Mouse (Mus musculus): Measurements from ENCODE around the gene Slc4a10. TPM values are rescaled to one million over a fixed set of nuclear protein-coding genes. Genes with fewer than 3 reads are reported as not detected.

The Slc4a10 gene
- polyA plus RNA-seq, 1 experiment from 2014 or later = 0.10 TPM

- no peaks in the 10 kb centered on the region for H3K27me3 ChIP-seq (ENCODE audit: insufficient read depth, poor library complexity, severe bottlenecking)
- H3K9me3 ChIP-seq = no peaks in the 10 kb centered on the region
- no peaks in the 10 kb centered on the region for H3K36me3 ChIP-seq
- no peak overlapping the region for H3K4me3 ChIP-seq
- no peak overlapping the region for H3K27ac ChIP-seq
- H3K4me1 ChIP-seq = no peaks in the 10 kb centered on the region
- DNase-seq (ENCODE audit: low spot score) = no peak
- 0% methylated on average over 2 of the region's 2 CpGs for WGBS
Measured at GRCm38 (mm10) chr2:62285847-62286246, 239.6 kb downstream of the Slc4a10 start.

- Histone ChIP-seq H3K4me3 (no peak overlapping the region), H3K27ac (no peak overlapping the region), H3K9me3 (no peaks in the 10 kb centered on the region), H3K36me3 (no peaks in the 10 kb centered on the region), H3K4me1 (no peaks in the 10 kb centered on the region), H3K27me3 (ENCODE audit: insufficient read depth, poor library complexity, severe bottlenecking) (no peaks in the 10 kb centered on the region)
- no peak for DNase-seq (ENCODE audit: low spot score)
- 39% methylated on average over 4 of the region's 4 CpGs for WGBS
Measured at GRCm38 (mm10) chr2:62287532-62287931, 241.3 kb downstream of the Slc4a10 start.

- H3K4me3 ChIP-seq = no peak overlapping the region
- H3K4me1 ChIP-seq = no peaks in the 10 kb centered on the region
- 74% methylated on average over 2 of the region's 2 CpGs for WGBS
- no peaks in the 10 kb centered on the region for H3K27me3 ChIP-seq (ENCODE audit: insufficient read depth, poor library complexity, severe bottlenecking)
- no peak for DNase-seq (ENCODE audit: low spot score)
- no peaks in the 10 kb centered on the region for H3K9me3 ChIP-seq
- no peak overlapping the region for H3K27ac ChIP-seq
- H3K36me3 ChIP-seq = no peaks in the 10 kb centered on the region
Measured at GRCm38 (mm10) chr2:62293846-62294245, 247.6 kb downstream of the Slc4a10 start.

- Histone ChIP-seq H3K27me3 (ENCODE audit: insufficient read depth, poor library complexity, severe bottlenecking) (no peaks in the 10 kb centered on the region), H3K36me3 (no peaks in the 10 kb centered on the region), H3K4me1 (no peaks in the 10 kb centered on the region), H3K27ac (no peak overlapping the region), H3K9me3 (no peaks in the 10 kb centered on the region), H3K4me3 (no peak overlapping the region)
- DNase-seq (ENCODE audit: low spot score) = no peak
- 85% methylated on average over 2 of the region's 2 CpGs for WGBS
Measured at GRCm38 (mm10) chr2:62301716-62302115, 255.5 kb downstream of the Slc4a10 start.

GRCm38 (mm10) chr2:62306978-62307377 lies 260.7 kb downstream of the Slc4a10 start:
- WGBS = 82% methylated on average over 5 of the region's 5 CpGs
- no peak for DNase-seq (ENCODE audit: low spot score)
- no peaks in the 10 kb centered on the region for H3K27me3 ChIP-seq (ENCODE audit: insufficient read depth, poor library complexity, severe bottlenecking)

GRCm38 (mm10) chr2:62307477-62307876 lies 261.2 kb downstream of the Slc4a10 start:
- no peaks in the 10 kb centered on the region for H3K36me3 ChIP-seq
- H3K27me3 ChIP-seq (ENCODE audit: insufficient read depth, poor library complexity, severe bottlenecking) = no peaks in the 10 kb centered on the region
- no peak for DNase-seq (ENCODE audit: low spot score)
- H3K4me3 ChIP-seq = no peak overlapping the region
- H3K4me1 ChIP-seq = no peaks in the 10 kb centered on the region
- 91% methylated on average over 2 of the region's 2 CpGs for WGBS
- H3K9me3 ChIP-seq = no peaks in the 10 kb centered on the region
- H3K27ac ChIP-seq = no peak overlapping the region

More at GRCm38 (mm10) chr2:62306978-62307377, 260.7 kb downstream of the Slc4a10 start:
- H3K36me3 ChIP-seq = no peaks in the 10 kb centered on the region
- no peaks in the 10 kb centered on the region for H3K9me3 ChIP-seq
- no peaks in the 10 kb centered on the region for H3K4me1 ChIP-seq
- no peak overlapping the region for H3K4me3 ChIP-seq
- H3K27ac ChIP-seq = no peak overlapping the region

- Histone ChIP-seq H3K9me3 (no peaks in the 10 kb centered on the region), H3K27ac (no peak overlapping the region), H3K4me3 (no peak overlapping the region), H3K4me1 (no peaks in the 10 kb centered on the region), H3K36me3 (no peaks in the 10 kb centered on the region), H3K27me3 (ENCODE audit: insufficient read depth, poor library complexity, severe bottlenecking) (no peaks in the 10 kb centered on the region)
- WGBS = 61% methylated on average over 2 of the region's 2 CpGs
- DNase-seq (ENCODE audit: low spot score) = no peak
Measured at GRCm38 (mm10) chr2:62316930-62317329, 270.7 kb downstream of the Slc4a10 start.

- no peaks in the 10 kb centered on the region for H3K36me3 ChIP-seq
- DNase-seq (ENCODE audit: low spot score) = no peak
- WGBS = 45% methylated on average over 3 of the region's 3 CpGs
- no peak overlapping the region for H3K4me3 ChIP-seq
- no peaks in the 10 kb centered on the region for H3K9me3 ChIP-seq
- no peaks in the 10 kb centered on the region for H3K27me3 ChIP-seq (ENCODE audit: insufficient read depth, poor library complexity, severe bottlenecking)
- H3K27ac ChIP-seq = no peak overlapping the region
- H3K4me1 ChIP-seq = no peaks in the 10 kb centered on the region
Measured at GRCm38 (mm10) chr2:62319489-62319888, 273.2 kb downstream of the Slc4a10 start.

- Histone ChIP-seq H3K4me3 (no peak overlapping the region), H3K36me3 (no peaks in the 10 kb centered on the region), H3K4me1 (no peaks in the 10 kb centered on the region), H3K27me3 (ENCODE audit: insufficient read depth, poor library complexity, severe bottlenecking) (no peaks in the 10 kb centered on the region), H3K9me3 (no peaks in the 10 kb centered on the region), H3K27ac (no peak overlapping the region)
- no peak for DNase-seq (ENCODE audit: low spot score)
- WGBS = 84% methylated on average over 9 of the region's 9 CpGs
Measured at GRCm38 (mm10) chr2:62323078-62323637, 276.9 kb downstream of the Slc4a10 start.

- Histone ChIP-seq H3K36me3 (no peaks in the 10 kb centered on the region), H3K27me3 (ENCODE audit: insufficient read depth, poor library complexity, severe bottlenecking) (no peaks in the 10 kb centered on the region), H3K4me1 (no peaks in the 10 kb centered on the region), H3K4me3 (no peak overlapping the region), H3K9me3 (no peaks in the 10 kb centered on the region), H3K27ac (no peak overlapping the region)
- WGBS = 93% methylated on average over 2 of the region's 2 CpGs
- DNase-seq (ENCODE audit: low spot score) = no peak
Measured at GRCm38 (mm10) chr2:62325388-62325787, 279.1 kb downstream of the Slc4a10 start.

GRCm38 (mm10) chr2:62331913-62332312 lies 285.7 kb downstream of the Slc4a10 start:
- no peaks in the 10 kb centered on the region for H3K36me3 ChIP-seq
- H3K9me3 ChIP-seq = no peaks in the 10 kb centered on the region
- H3K4me1 ChIP-seq = no peaks in the 10 kb centered on the region
- DNase-seq (ENCODE audit: low spot score) = no peak
- H3K4me3 ChIP-seq = no peak overlapping the region
- no peaks in the 10 kb centered on the region for H3K27me3 ChIP-seq (ENCODE audit: insufficient read depth, poor library complexity, severe bottlenecking)
- 63% methylated on average over 4 of the region's 4 CpGs for WGBS
- no peak overlapping the region for H3K27ac ChIP-seq

- Histone ChIP-seq H3K27me3 (ENCODE audit: insufficient read depth, poor library complexity, severe bottlenecking) (no peaks in the 10 kb centered on the region), H3K36me3 (no peaks in the 10 kb centered on the region), H3K27ac (no peak overlapping the region), H3K4me1 (no peaks in the 10 kb centered on the region), H3K9me3 (no peaks in the 10 kb centered on the region), H3K4me3 (no peak overlapping the region)
- WGBS = 71% methylated on average over 8 of the region's 8 CpGs
- DNase-seq (ENCODE audit: low spot score) = no peak
Measured at GRCm38 (mm10) chr2:62332465-62332864, 286.2 kb downstream of the Slc4a10 start.

- H3K36me3 ChIP-seq = no peaks in the 10 kb centered on the region
- WGBS = 83% methylated on average over 4 of the region's 4 CpGs
- no peaks in the 10 kb centered on the region for H3K9me3 ChIP-seq
- H3K4me1 ChIP-seq = no peaks in the 10 kb centered on the region
- no peaks in the 10 kb centered on the region for H3K27me3 ChIP-seq (ENCODE audit: insufficient read depth, poor library complexity, severe bottlenecking)
- DNase-seq (ENCODE audit: low spot score) = no peak
- H3K27ac ChIP-seq = no peak overlapping the region
- H3K4me3 ChIP-seq = no peak overlapping the region
Measured at GRCm38 (mm10) chr2:62334397-62335243, 288.4 kb downstream of the Slc4a10 start.

Data from heart, embryonic 10.5 days (tissue).